Mouse (Mus musculus) intestine, embryonic 16.5 days (tissue): ENCODE measurements around the gene Taar7d. TPM values are rescaled to one million over a fixed set of nuclear protein-coding genes. Genes with fewer than 3 reads are reported as not detected.

Experiments used
- ATAC-seq: fragments of 200-750 bp; cut with Nextera tagmentation; 2 replicates; pipeline ENCODE4 v1.8.0; 2017; ENCODE audit warnings: moderate TSS enrichment, moderate library complexity
- H3K27ac ChIP-seq: fragments of 300-500 bp; sonication (generic); 2 replicates; pipeline ENCODE4 v1.5.1; 2014; ENCODE audit warnings: mild to moderate bottlenecking, low read length
- H3K27me3 ChIP-seq: fragments of 300-500 bp; sonication (generic); replicated peaks from 2 replicates; pipeline ENCODE4 v1.6.1; 2014; ENCODE audit warnings: low read length, control low read depth, mixed read lengths; ENCODE audit not compliant: control insufficient read depth, insufficient read depth
- H3K36me3 ChIP-seq: fragments of 300-500 bp; sonication (generic); 2 replicates; pipeline ENCODE4 v1.6.1; 2014; ENCODE audit warnings: low read length, control low read depth; ENCODE audit not compliant: control insufficient read depth, insufficient read depth
- H3K4me1 ChIP-seq: fragments of 300-500 bp; sonication (generic); 2 replicates; pipeline ENCODE4 v1.6.1; 2014; ENCODE audit warnings: low read length, control low read depth, mixed read lengths; ENCODE audit not compliant: control insufficient read depth, insufficient read depth
- H3K4me2 ChIP-seq: fragments of 300-500 bp; sonication (generic); 2 replicates; pipeline ENCODE4 v1.6.1; 2014; ENCODE audit warnings: low read depth, low read length, control low read depth
- H3K4me3 ChIP-seq: fragments of 300-500 bp; sonication (generic); 2 replicates; pipeline ENCODE4 v1.5.1; 2014; ENCODE audit warnings: mild to moderate bottlenecking, low read length
- H3K9ac ChIP-seq: fragments of 300-500 bp; sonication (generic); 2 replicates; pipeline ENCODE4 v1.6.1; 2014; ENCODE audit warnings: low read depth, low read length
- H3K9me3 ChIP-seq: fragments of 300-500 bp; sonication (generic); 2 replicates; pipeline ENCODE4 v1.6.1; 2016; ENCODE audit warnings: low read length, control low read depth; ENCODE audit not compliant: control insufficient read depth
- WGBS: fragments of 180-500 bp; shearing (Covaris S2); extraction: QIAGEN DNeasy Blood & Tissue Kit; methylation state at CpG from one replicate; pipeline ENCODE4 v1.1.7; 2014; 5-methylcytosine and 5-hydroxymethylcytosine counted together
- polyA plus RNA-seq: library from polyadenylated mRNA; unstranded; fragments of >200 nt; fragmentation: Nextera tagmentation; extraction: Ambion mirVana; gene quantifications from 2 replicates; pipeline ENCODE4 v1.2.1, GENCODE M21; 2015

The Taar7d gene
- polyA plus RNA-seq = not detected in 2 replicates

- no peak within 1 kb of the TSS for H3K9ac ChIP-seq
- no peaks in the 10 kb centered on the region for H3K36me3 ChIP-seq
- ATAC-seq = no peak
- no peaks in the 10 kb centered on the region for H3K4me1 ChIP-seq
- no peak within 1 kb of the TSS for H3K27ac ChIP-seq
- no peak within 1 kb of the TSS for H3K4me2 ChIP-seq
- H3K9me3 ChIP-seq = no peaks in the 10 kb centered on the region
- no peak within 1 kb of the TSS for H3K4me3 ChIP-seq
- no peaks in the 10 kb centered on the region for H3K27me3 ChIP-seq
These were observed at the start of gene Taar7d for GRCm38 (mm10) chr10:24026922-24027321. TSS of gene Taar7d (plus strand) at chr10:24027222.

- H3K4me2 ChIP-seq = no peak overlapping the region
- H3K9ac ChIP-seq = no peak overlapping the region
- H3K36me3 ChIP-seq = no peaks in the 10 kb centered on the region
- ATAC-seq = no peak
- H3K4me1 ChIP-seq = no peaks in the 10 kb centered on the region
- 51% methylated on average over 4 of the region's 4 CpGs for WGBS
- H3K27ac ChIP-seq = no peak overlapping the region
- no peak overlapping the region for H3K4me3 ChIP-seq
- H3K9me3 ChIP-seq = no peaks in the 10 kb centered on the region
- no peaks in the 10 kb centered on the region for H3K27me3 ChIP-seq
These were observed 49.1 kb upstream of the Taar7d start for GRCm38 (mm10) chr10:23977958-23978357.

DNA sequence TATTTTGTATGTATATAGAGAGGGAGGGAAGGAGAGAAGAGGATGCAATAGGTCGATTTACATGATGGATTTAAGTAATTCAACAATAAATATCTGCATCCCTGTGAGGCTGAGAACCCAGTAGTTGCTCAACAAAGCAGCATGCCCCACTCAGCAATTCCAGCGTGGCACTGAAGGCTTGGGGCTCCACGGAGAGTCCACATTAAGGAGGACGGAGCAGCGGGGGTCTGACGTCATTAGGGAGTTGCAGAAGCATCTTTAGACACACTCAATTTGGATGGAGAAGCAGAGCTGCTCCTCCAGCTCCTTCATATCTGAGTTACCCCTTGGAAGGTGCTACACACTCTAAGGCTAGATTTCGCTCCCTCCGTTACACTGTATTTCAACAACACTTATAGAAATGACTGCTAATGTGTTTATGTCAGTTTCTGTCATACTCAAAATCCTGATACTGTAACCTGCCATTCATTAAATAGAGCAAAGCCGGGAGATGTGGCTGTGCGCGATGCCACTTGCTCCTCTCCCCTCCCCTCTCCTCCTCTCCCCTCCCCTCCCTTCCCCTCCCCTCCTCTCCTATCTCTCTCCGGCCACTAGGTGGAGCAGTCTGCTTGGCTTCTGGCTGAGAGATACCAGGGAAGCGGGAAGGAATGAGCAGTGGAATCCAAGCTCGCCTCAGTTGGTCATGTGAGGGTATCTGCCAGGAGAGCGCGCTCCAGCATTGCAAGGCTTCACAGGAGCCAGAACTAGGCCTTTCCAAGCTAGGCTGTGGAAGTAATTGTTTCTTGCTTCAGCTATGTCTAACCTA lies 47.9 kb upstream of the Taar7d start:
- Histone ChIP-seq H3K4me2 (no peak overlapping the region), H3K36me3 (no peaks in the 10 kb centered on the region), H3K27me3 (no peaks in the 10 kb centered on the region), H3K9ac (no peak overlapping the region), H3K27ac (no peak overlapping the region), H3K4me3 (no peak overlapping the region), H3K4me1 (no peaks in the 10 kb centered on the region), H3K9me3 (no peaks in the 10 kb centered on the region)
- peak; percentile 87 for ATAC-seq
- 47% methylated on average over 16 of the region's 16 CpGs for WGBS

- no peaks in the 10 kb centered on the region for H3K27me3 ChIP-seq
- no peak within 1 kb of the TSS for H3K4me3 ChIP-seq
- no peaks in the 10 kb centered on the region for H3K36me3 ChIP-seq
- no peak for ATAC-seq
- no peak within 1 kb of the TSS for H3K27ac ChIP-seq
- 69% methylated on average over 8 of the region's 8 CpGs for WGBS
- no peak within 1 kb of the TSS for H3K9ac ChIP-seq
- no peak within 1 kb of the TSS for H3K4me2 ChIP-seq
- no peaks in the 10 kb centered on the region for H3K4me1 ChIP-seq
- no peaks in the 10 kb centered on the region for H3K9me3 ChIP-seq
These were observed 41.5 kb upstream of the Taar7d start, which contains the start of gene Taar6 for GRCm38 (mm10) chr10:23985546-23985945. TSS of gene Taar6 (minus strand) at chr10:23985646.

GRCm38 (mm10) chr10:23986419-23986818 lies 40.6 kb upstream of the Taar7d start:
- no peak for ATAC-seq
- Histone ChIP-seq H3K36me3 (no peaks in the 10 kb centered on the region), H3K27me3 (no peaks in the 10 kb centered on the region), H3K27ac (no peak overlapping the region), H3K4me2 (no peak overlapping the region), H3K4me1 (no peaks in the 10 kb centered on the region), H3K9me3 (no peaks in the 10 kb centered on the region), H3K9ac (no peak overlapping the region), H3K4me3 (no peak overlapping the region)
- 81% methylated on average over 5 of the region's 5 CpGs for WGBS

DNA sequence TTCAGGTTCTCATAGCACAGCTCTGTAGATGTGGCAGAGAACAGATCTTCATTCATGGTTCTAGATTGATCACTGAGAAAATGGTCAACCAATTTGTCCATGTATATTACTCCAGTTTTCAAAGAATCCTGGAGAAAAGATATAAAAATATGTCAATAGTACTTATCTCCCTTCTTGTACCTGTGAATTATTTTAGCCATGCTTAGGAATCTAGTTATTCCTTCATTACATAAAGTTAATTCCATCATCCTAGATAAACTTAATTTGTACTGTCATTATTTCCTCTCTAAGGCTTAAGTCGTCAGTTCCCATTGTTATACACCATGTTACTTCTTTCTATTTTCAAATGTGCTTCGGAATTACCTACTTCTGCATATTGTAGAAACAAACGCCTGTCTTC lies 33.6 kb upstream of the Taar7d start, which contains the start of gene Taar7a:
Taar7a (minus strand) TSS at position 101 of the 400 bp plus-strand sequence.
- no peaks in the 10 kb centered on the region for H3K4me1 ChIP-seq
- no peaks in the 10 kb centered on the region for H3K9me3 ChIP-seq

GRCm38 (mm10) chr10:23999639-24000038 lies 27.4 kb upstream of the Taar7d start, which contains the start of gene Taar7b:
TSS of gene Taar7b (plus strand) at chr10:23999939.
- Histone ChIP-seq H3K27me3 (no peaks in the 10 kb centered on the region), H3K4me1 (no peaks in the 10 kb centered on the region), H3K9ac (no peak within 1 kb of the TSS), H3K4me2 (no peak within 1 kb of the TSS), H3K27ac (no peak within 1 kb of the TSS), H3K36me3 (no peaks in the 10 kb centered on the region), H3K4me3 (no peak within 1 kb of the TSS), H3K9me3 (no peaks in the 10 kb centered on the region)
- ATAC-seq = no peak
- 70% methylated on average over 1 of the region's 1 CpGs for WGBS

More for the DNA sequence above, 33.6 kb upstream of the Taar7d start, which contains the start of gene Taar7a:
- no peak for ATAC-seq
- no peak within 1 kb of the TSS for H3K9ac ChIP-seq
- H3K36me3 ChIP-seq = no peaks in the 10 kb centered on the region
- no peak within 1 kb of the TSS for H3K4me3 ChIP-seq
- H3K27ac ChIP-seq = no peak within 1 kb of the TSS
- no peak within 1 kb of the TSS for H3K4me2 ChIP-seq
- 79% methylated on average over 3 of the region's 3 CpGs for WGBS
- H3K27me3 ChIP-seq = no peaks in the 10 kb centered on the region

DNA sequence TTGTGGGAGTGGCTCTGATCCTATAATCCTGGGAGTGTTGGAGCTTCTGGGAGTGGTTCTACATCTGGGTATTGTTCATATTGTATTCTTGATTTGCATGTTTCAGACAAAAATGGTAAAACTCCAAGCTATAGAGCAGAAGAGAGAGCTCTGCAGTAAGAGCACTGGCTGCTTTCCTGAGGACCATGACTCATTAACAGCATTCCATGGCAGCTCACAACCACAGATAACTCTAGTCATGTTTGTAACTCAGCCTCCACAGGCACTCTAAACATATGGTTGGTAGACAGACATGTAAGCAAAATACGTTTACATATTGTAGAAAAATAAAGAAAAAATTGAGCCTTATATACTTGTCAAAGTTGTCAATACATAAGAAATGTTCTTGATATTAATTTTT lies 20.6 kb upstream of the Taar7d start:
- no peak for ATAC-seq
- H3K4me3 ChIP-seq = no peak overlapping the region
- no peak overlapping the region for H3K4me2 ChIP-seq
- H3K9me3 ChIP-seq = no peaks in the 10 kb centered on the region
- no peaks in the 10 kb centered on the region for H3K27me3 ChIP-seq
- H3K36me3 ChIP-seq = no peaks in the 10 kb centered on the region
- no peak overlapping the region for H3K9ac ChIP-seq
- no peak overlapping the region for H3K27ac ChIP-seq
- 79% methylated on average over 1 of the region's 1 CpGs for WGBS
- H3K4me1 ChIP-seq = no peaks in the 10 kb centered on the region

DNA sequence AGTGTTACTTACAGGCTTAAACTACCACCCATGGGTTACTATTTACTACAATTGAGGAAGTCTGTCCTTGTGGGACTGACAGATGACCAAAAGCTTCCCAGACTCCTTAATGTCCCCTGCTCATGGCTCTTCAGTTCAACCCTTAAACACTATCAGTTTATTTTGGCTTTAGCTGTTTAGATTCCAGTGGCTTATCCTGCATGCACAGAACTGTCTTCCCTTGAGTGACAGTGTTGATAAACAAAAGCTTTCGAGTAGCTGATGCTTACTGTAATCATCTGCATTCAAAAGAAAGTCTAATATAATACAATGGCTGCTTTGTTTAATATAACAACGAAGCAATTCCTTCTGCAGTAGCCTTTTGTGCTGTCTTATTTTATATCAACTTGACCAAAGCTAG lies 20.0 kb upstream of the Taar7d start:
- Histone ChIP-seq H3K9ac (no peak overlapping the region), H3K4me2 (no peak overlapping the region), H3K36me3 (no peaks in the 10 kb centered on the region), H3K4me3 (no peak overlapping the region), H3K27ac (no peak overlapping the region), H3K27me3 (no peaks in the 10 kb centered on the region), H3K4me1 (no peaks in the 10 kb centered on the region), H3K9me3 (no peaks in the 10 kb centered on the region)
- ATAC-seq = no peak
- WGBS = 51% methylated on average over 2 of the region's 2 CpGs
